Mouse (Mus musculus) C2C12 (cell line): Measurements from ENCODE around the gene Ppip5k2.

Experiments used
- CTCF ChIP-seq: IDR thresholded peaks from one replicate; pipeline ENCODE4 v1.5.1; 2011; ENCODE audit not compliant: control insufficient read depth, insufficient read depth, insufficient read length
- MYOD1 ChIP-seq: IDR thresholded peaks from one replicate; pipeline ENCODE4 v1.6.1; 2011; ENCODE audit warnings: low read depth; ENCODE audit not compliant: control insufficient read depth, insufficient read length
- MYOG ChIP-seq: IDR thresholded peaks from one replicate; pipeline ENCODE4 v1.6.1; 2011; ENCODE audit not compliant: control insufficient read depth, insufficient read length; ENCODE audit errors: extremely low read depth
- USF1 ChIP-seq: IDR thresholded peaks from one replicate; pipeline ENCODE4 v1.6.1; 2011; ENCODE audit warnings: low read depth, mild to moderate bottlenecking, control low read depth, moderate library complexity

- TF ChIP-seq CTCF: no peak
- no peak for TF ChIP-seq MYOG
- no peak for TF ChIP-seq USF1
- TF ChIP-seq MYOD1: no peak
Measured at GRCm38 (mm10) chr1:97802207-97802902, 32.1 kb upstream of the Ppip5k2 start.
